Mouse (Mus musculus) bone marrow, adult 2 months (tissue): ENCODE measurements around the gene Itgb7.

Source experiments
- CTCF ChIP-seq: fragments of 200-500 bp; IDR thresholded peaks from 2 replicates; pipeline ENCODE4 v1.5.1; 2011; ENCODE audit warnings: low read length, control low read depth; ENCODE audit not compliant: control insufficient read depth, insufficient read depth
- POLR2A ChIP-seq: fragments of 200-500 bp; IDR thresholded peaks from 2 replicates; pipeline ENCODE4 v1.6.1; 2011; ENCODE audit warnings: low read depth, mild to moderate bottlenecking, control low read depth, low read length, borderline replicate concordance; ENCODE audit not compliant: control insufficient read depth

- TF ChIP-seq CTCF (no peak), POLR2A (no peak)
These were observed 48.9 kb upstream of the Itgb7 start for GRCm38 (mm10) chr15:102280623-102281022.
